Mouse (Mus musculus) MEL (cell line): ENCODE results near the gene Trim38. TPM values are rescaled to one million over a fixed set of nuclear protein-coding genes. Genes with fewer than 3 reads are reported as not detected.

ENCODE experiments used
- DNase-seq: peaks from one replicate; pipeline ENCODE4 v3.0.0; 2011; ENCODE audit warnings: low read depth, low spot score
- H3K27ac ChIP-seq: 2 replicates; pipeline ENCODE4 v1.5.1; 2012; ENCODE audit warnings: low read depth, mild to moderate bottlenecking, control low read depth, low read length, moderate library complexity; ENCODE audit not compliant: control insufficient read depth
- H3K27me3 ChIP-seq, 2 experiments: fragments of 150-350 bp in 1 of 2; sonication (generic) in 1 of 2; 2 replicates each; pipeline ENCODE4 v1.6.1; 2012; ENCODE audit warnings: low read length in 2 of 2, mild to moderate bottlenecking in 2 of 2, improper control_type of control experiment in 1 of 2, moderate library complexity in 1 of 2; ENCODE audit not compliant: insufficient read depth in 2 of 2, control insufficient read depth in 1 of 2
- H3K36me3 ChIP-seq, 2 experiments: 2 replicates each; pipeline ENCODE4 v1.6.1; 2012 to 2014; ENCODE audit warnings: low read length in 2 of 2, improper control_type of control experiment in 1 of 2, inconsistent platforms in 1 of 2, mild to moderate bottlenecking in 1 of 2; ENCODE audit not compliant: insufficient read depth in 2 of 2, control insufficient read depth in 1 of 2
- H3K4me1 ChIP-seq, 2 experiments: fragments of 150-350 bp in 1 of 2; sonication (generic) in 1 of 2; 2 replicates each; pipeline ENCODE4 v1.6.1; 2012; ENCODE audit warnings: low read length in 2 of 2, improper control_type of control experiment in 1 of 2, mild to moderate bottlenecking in 1 of 2; ENCODE audit not compliant: insufficient read depth in 2 of 2, control insufficient read depth in 1 of 2
- H3K4me3 ChIP-seq, 2 experiments: fragments of 150-350 bp in 1 of 2; sonication (generic) in 1 of 2; 2 replicates each; pipeline ENCODE4 v1.5.1; 2012; ENCODE audit warnings: low read depth in 2 of 2, low read length in 2 of 2, mild to moderate bottlenecking in 2 of 2, moderate library complexity in 2 of 2, control low read depth in 1 of 2, improper control_type of control experiment in 1 of 2; ENCODE audit not compliant: control insufficient read depth in 1 of 2, insufficient read depth in 1 of 2
- H3K79me2 ChIP-seq: 2 replicates; pipeline ENCODE4 v1.6.1; 2012; ENCODE audit warnings: mild to moderate bottlenecking, low read length, moderate library complexity; ENCODE audit not compliant: control insufficient read depth, poor library complexity, insufficient read depth
- H3K9ac ChIP-seq: 2 replicates; pipeline ENCODE4 v1.6.1; 2012; ENCODE audit warnings: low read depth, mild to moderate bottlenecking, control low read depth, low read length, moderate library complexity; ENCODE audit not compliant: control insufficient read depth, poor library complexity, severe bottlenecking
- H3K9me3 ChIP-seq: fragments of 150-350 bp; sonication (generic); replicated peaks from 2 replicates; pipeline ENCODE4 v1.6.1; 2012; ENCODE audit warnings: mild to moderate bottlenecking, low read length, improper control_type of control experiment, moderate library complexity; ENCODE audit not compliant: insufficient read depth
- CHD2 ChIP-seq: IDR thresholded peaks from 2 replicates; pipeline ENCODE4 v1.6.1; 2011; ENCODE audit warnings: low read length, improper control_type of control experiment
- MAX ChIP-seq: IDR thresholded peaks from 2 replicates; pipeline ENCODE4 v1.6.1; 2011; ENCODE audit warnings: low read length, improper control_type of control experiment
- MYB ChIP-seq: IDR thresholded peaks from 2 replicates; pipeline ENCODE4 v1.6.1; 2011; ENCODE audit warnings: mild to moderate bottlenecking, low read depth, low read length, improper control_type of control experiment
- MYC ChIP-seq: IDR thresholded peaks from 2 replicates; pipeline ENCODE4 v1.6.1; 2011; ENCODE audit warnings: low read depth, mild to moderate bottlenecking, low read length, improper control_type of control experiment, moderate library complexity
- NELFE ChIP-seq: IDR thresholded peaks from 2 replicates; pipeline ENCODE4 v1.6.1; 2011; ENCODE audit warnings: low read depth, low read length, improper control_type of control experiment
- POLR2AphosphoS2 ChIP-seq: IDR thresholded peaks from 2 replicates; pipeline ENCODE4 v1.6.1; 2011; ENCODE audit warnings: low read length, improper control_type of control experiment
- RAD21 ChIP-seq: IDR thresholded peaks from 2 replicates; pipeline ENCODE4 v1.6.1; 2011; ENCODE audit warnings: mild to moderate bottlenecking, low read depth, low read length, improper control_type of control experiment
- RCOR1 ChIP-seq: IDR thresholded peaks from 2 replicates; pipeline ENCODE4 v1.6.1; 2012; ENCODE audit warnings: low read depth, mild to moderate bottlenecking, inconsistent platforms, low read length, improper control_type of control experiment
- SMC3 ChIP-seq: IDR thresholded peaks from 2 replicates; pipeline ENCODE4 v1.6.1; 2011; ENCODE audit warnings: low read depth, low read length, improper control_type of control experiment
- TAL1 ChIP-seq: IDR thresholded peaks from 2 replicates; pipeline ENCODE4 v1.6.1; 2012; ENCODE audit warnings: mild to moderate bottlenecking, inconsistent platforms, low read length, moderate library complexity, mixed read lengths
- USF1 ChIP-seq: IDR thresholded peaks from 2 replicates; pipeline ENCODE4 v1.6.1; 2014; ENCODE audit warnings: low read depth, mild to moderate bottlenecking, inconsistent platforms, low read length, improper control_type of control experiment, moderate library complexity
- ZKSCAN1 ChIP-seq: IDR thresholded peaks from 2 replicates; pipeline ENCODE4 v1.6.1; 2012; ENCODE audit warnings: low read depth, mild to moderate bottlenecking, inconsistent platforms, low read length, improper control_type of control experiment, moderate library complexity
- polyA plus RNA-seq, 2 experiments: library from polyadenylated mRNA; stranded (reverse) in 1 of 2; unstranded in 1 of 2; fragments of >175 nt in 1 of 2; fragments of >200 nt in 1 of 2; gene quantifications; 2 replicates each; pipeline versions ENCODE4 v1.2.1 to v1.2.4; 2012; ENCODE audit warnings: low replicate concordance in 2 of 2, low read depth in 1 of 2; ENCODE audit not compliant: insufficient read length in 2 of 2, insufficient read depth in 1 of 2, missing spikeins in 1 of 2
- total RNA-seq: library from RNA; depleted of rRNA; stranded (reverse); fragments of 300-350 nt; gene quantifications from 2 replicates; pipeline ENCODE4 v1.2.3, GENCODE M21; 2012

The Trim38 gene
- total and polyA plus RNA-seq, 3 experiments = not detected

DNA sequence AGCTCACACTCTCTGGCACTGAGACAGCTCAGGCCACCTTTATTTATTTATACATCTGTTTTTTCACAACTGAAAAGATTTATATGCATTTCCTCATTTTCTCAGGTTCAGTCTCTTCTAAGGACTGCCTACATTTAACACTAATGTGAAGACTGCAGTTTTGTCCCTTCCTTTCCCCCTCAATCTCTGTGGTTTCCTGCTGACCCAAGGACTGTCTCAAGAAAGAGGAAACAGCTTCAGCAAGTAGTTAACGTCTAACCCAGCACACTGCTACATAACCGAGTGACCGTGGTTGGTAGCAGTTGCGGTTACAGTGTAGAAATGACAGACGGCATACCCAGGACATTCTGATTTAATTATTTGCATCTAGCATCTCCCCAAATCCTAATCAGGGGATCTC, 29.7 kb downstream of the Trim38 start:
- Histone ChIP-seq H3K27me3 (peaks cover 4 to 8% of the 10 kb centered on the region in 2 experiments), H3K27ac (no peak overlapping the region), H3K4me1 (no peaks in the 10 kb centered on the region), H3K9ac (no peak overlapping the region), H3K36me3 (no peaks in the 10 kb centered on the region), H3K9me3 (no peaks in the 10 kb centered on the region), H3K4me3 (no peak overlapping the region), H3K79me2 (no peaks in the 10 kb centered on the region)
- DNase-seq = no peak
- no peak for TF ChIP-seq USF1
- no peak for TF ChIP-seq TAL1
- no peak for TF ChIP-seq POLR2AphosphoS2
- TF ChIP-seq RCOR1 = no peak
- TF ChIP-seq ZKSCAN1 = no peak
- no peak for TF ChIP-seq MAX
- TF ChIP-seq RAD21 = no peak
- no peak for TF ChIP-seq MYB
- TF ChIP-seq CHD2 = no peak
- no peak for TF ChIP-seq MYC
- TF ChIP-seq NELFE = no peak

GRCm38 (mm10) chr13:23804532-23804931, 34.8 kb downstream of the Trim38 start:
- no peaks in the 10 kb centered on the region for H3K4me1 ChIP-seq
- no peak for TF ChIP-seq POLR2AphosphoS2
- H3K79me2 ChIP-seq = no peaks in the 10 kb centered on the region
- H3K36me3 ChIP-seq = no peaks in the 10 kb centered on the region
- DNase-seq = no peak
- no peak overlapping the region for H3K9ac ChIP-seq
- H3K9me3 ChIP-seq = no peaks in the 10 kb centered on the region
- no peak overlapping the region for H3K4me3 ChIP-seq
- H3K27me3 ChIP-seq = peaks cover 12 to 28% of the 10 kb centered on the region in 2 experiments
- no peak overlapping the region for H3K27ac ChIP-seq

DNA sequence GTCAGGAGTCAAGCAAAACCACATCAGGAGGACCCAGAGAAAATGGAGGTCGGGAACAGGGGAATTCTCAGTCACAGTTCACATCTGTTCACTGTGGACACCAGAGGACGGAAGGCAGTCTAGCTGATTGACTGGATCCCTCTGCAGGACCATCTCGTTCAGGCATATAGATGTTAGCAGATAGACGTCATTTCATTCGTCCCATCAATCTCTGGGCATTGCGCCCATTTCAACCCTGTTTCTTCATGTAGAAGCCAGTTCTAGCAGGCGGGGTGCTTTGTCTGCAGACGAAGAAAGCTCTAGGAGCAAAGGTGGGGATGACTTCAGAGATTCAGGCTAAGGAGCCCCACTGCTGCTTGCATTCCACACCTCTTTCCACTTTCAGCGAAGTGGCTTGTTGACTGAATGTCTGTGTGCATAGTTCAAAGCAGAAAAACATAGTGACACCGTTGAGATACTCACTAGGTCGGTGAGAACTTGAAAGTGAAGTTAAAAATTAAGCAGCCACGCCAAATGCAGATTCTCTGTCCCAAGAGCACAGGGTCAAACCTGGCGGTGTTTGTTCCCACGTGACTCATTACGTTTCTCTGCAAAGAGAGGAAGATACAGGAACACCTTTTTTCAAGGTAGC, 36.8 kb downstream of the Trim38 start, which contains the start of gene Slc17a2:
Gene Slc17a2, plus strand, starts transcription at position 572 of the 631 bp plus-strand sequence.
- Histone ChIP-seq H3K4me1 (no peaks in the 10 kb centered on the region), H3K9me3 (no peaks in the 10 kb centered on the region), H3K27ac (no peak within 1 kb of the TSS), H3K79me2 (no peaks in the 10 kb centered on the region), H3K9ac (no peak within 1 kb of the TSS), H3K27me3 (peaks cover 14 to 30% of the 10 kb centered on the region in 2 experiments), H3K36me3 (no peaks in the 10 kb centered on the region), H3K4me3 (no peak within 1 kb of the TSS)
- DNase-seq = no peak
- TF ChIP-seq MYB (no peak), TAL1 (no peak), ZKSCAN1 (no peak), SMC3 (no peak)
